Mouse (Mus musculus) C2C12 (cell line): ENCODE results near the gene Eef1akmt2.

Experiments used
- CEBPB ChIP-seq: IDR thresholded peaks from one replicate; pipeline ENCODE4 v1.6.1; 2011; ENCODE audit warnings: low read depth, mild to moderate bottlenecking, control low read depth, moderate library complexity
- CTCF ChIP-seq: IDR thresholded peaks from one replicate; pipeline ENCODE4 v1.5.1; 2011; ENCODE audit not compliant: control insufficient read depth, insufficient read depth, insufficient read length
- FOSL1 ChIP-seq: IDR thresholded peaks from one replicate; pipeline ENCODE4 v1.8.0; 2011; ENCODE audit warnings: mild to moderate bottlenecking, low read length; ENCODE audit not compliant: poor library complexity, insufficient read depth, severe bottlenecking
- MAX ChIP-seq: IDR thresholded peaks from one replicate; pipeline ENCODE4 v1.6.1; 2011; ENCODE audit warnings: mild to moderate bottlenecking, control low read depth
- MYOD1 ChIP-seq: IDR thresholded peaks from one replicate; pipeline ENCODE4 v1.6.1; 2011; ENCODE audit warnings: low read depth; ENCODE audit not compliant: control insufficient read depth, insufficient read length
- MYOG ChIP-seq: IDR thresholded peaks from one replicate; pipeline ENCODE4 v1.6.1; 2011; ENCODE audit not compliant: control insufficient read depth, insufficient read length; ENCODE audit errors: extremely low read depth
- USF1 ChIP-seq: IDR thresholded peaks from one replicate; pipeline ENCODE4 v1.6.1; 2011; ENCODE audit warnings: low read depth, mild to moderate bottlenecking, control low read depth, moderate library complexity

DNA sequence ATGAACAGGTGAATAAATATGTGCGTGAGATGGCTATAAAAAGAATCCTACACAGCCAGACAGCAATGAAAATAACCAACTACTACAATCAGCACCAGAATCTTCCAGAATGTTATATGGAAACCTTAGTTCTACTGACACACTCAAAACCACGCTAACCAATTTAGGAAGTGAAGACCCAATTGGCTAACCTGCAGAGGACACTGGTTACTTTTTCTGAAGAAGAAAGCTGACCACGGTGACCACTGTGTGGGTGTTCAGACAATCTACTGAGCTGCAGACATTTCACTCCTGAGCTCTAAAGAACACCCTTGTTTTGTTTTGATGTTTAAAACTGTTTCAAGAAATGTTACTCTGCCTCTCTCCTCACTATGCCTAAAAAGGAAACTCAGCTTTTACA lies 9.3 kb downstream of the Eef1akmt2 start:
- TF ChIP-seq CTCF = no peak
- no peak for TF ChIP-seq MAX
- TF ChIP-seq MYOG = no peak
- no peak for TF ChIP-seq MYOD1
- TF ChIP-seq USF1 = no peak
- no peak for TF ChIP-seq CEBPB
- TF ChIP-seq FOSL1 = no peak
